Mouse (Mus musculus): ENCODE results near the gene Armh3. TPM values are rescaled to one million over a fixed set of nuclear protein-coding genes. Genes with fewer than 3 reads are reported as not detected.

Gene Armh3
- polyA plus RNA-seq, 1 experiment: 22.0 TPM

DNA sequence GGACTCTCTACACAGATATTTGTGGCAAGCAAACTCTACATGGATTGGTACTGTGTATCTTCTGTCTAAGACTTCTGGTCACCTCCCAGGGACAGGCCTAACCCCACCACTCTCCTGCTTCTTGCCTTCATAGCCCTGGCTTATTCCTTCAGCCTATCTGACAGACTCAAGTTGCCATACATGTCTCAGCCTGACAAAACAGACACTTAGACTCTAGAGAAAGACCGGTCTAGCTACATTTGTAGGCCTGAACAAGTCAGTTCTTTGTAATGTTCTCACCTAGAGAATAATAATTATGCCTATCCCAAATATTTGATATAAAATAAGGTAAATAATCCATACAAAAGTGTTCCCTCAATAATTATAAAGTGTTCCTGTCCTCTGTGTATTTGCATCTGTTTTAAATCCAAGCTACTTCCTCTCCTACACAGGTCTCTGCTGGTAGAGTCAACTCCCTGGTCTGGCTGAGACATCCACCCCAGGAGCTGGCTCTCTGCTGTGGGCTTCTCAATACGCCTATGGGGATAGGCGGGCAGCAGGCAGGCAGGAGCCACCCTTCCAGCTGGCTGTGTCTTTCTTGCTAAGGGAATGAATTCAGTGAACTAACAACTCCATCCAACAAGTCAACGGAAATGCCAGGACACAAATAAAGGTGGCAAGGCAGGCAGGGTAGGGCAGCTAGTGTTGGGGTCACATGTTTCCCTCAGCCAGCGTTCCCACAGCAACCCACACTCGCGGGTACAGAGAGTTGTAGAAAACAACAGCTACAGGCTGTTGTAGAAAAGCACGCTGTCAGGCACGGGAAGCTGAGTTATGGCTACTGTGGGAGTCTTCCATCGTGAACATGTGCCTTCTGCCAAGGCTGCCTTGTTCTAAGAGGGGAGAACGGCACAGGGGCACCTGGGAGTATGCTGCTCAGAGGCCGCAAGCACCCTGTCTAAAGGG, 161.0 kb downstream of the Armh3 start:
- no peak for DNase-seq (ENCODE audit: low read depth)
- TF ChIP-seq CTCF (IDR thresholded peaks at IDR 0.05; ENCODE audit: borderline replicate concordance, extremely low read depth, insufficient read depth, insufficient read length) (no peak), POLR2A (IDR thresholded peaks at IDR 0.05; ENCODE audit: borderline replicate concordance, extremely low read depth, insufficient read depth, insufficient read length, poor library complexity, severe bottlenecking) (no peak)

DNA sequence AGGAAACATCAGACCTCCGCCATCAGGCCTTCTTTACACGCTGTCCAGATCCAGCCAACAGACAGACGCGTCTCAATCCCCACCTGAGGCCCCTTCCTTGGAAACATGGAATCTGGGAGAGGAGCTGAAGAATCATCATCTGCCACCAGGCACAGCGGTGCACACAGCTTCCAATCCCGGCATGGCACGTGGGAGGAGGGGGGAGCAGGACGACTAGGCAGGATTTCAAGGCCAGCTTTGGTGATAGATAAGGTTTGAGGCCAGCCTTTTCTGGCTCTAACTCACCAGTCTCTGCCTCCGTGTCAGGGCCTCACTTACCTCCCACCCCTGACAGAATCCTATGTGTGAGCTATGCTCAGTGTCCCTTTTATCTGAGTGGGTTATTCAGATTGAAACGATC, 162.8 kb downstream of the Armh3 start:
- TF ChIP-seq POLR2A (IDR thresholded peaks at IDR 0.05; ENCODE audit: borderline replicate concordance, extremely low read depth, insufficient read depth, insufficient read length, poor library complexity, severe bottlenecking) (no peak), CTCF (IDR thresholded peaks at IDR 0.05; ENCODE audit: borderline replicate concordance, extremely low read depth, insufficient read depth, insufficient read length) (no peak)
- DNase-seq (ENCODE audit: low read depth): no peak

DNA sequence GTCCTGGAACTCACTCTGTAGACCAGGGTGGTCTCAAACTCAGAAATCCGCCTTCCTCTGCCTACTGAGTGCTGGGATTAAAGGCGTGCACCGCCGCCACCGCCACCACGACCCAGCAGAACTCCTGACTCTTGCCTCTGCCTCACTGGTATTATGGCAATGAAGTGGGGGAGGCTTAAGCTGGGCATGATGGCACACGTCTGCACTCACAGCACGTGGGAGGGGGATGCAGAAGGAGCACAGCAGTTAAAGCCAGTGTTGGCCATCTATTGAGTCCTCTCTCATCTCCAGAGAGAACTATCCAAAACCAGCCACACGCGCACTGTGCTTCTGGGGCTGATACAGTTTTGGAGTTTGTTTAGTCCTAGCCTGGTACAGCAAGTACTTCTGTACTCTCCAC, 164.6 kb downstream of the Armh3 start:
- no peak for TF ChIP-seq POLR2A (IDR thresholded peaks at IDR 0.05; ENCODE audit: borderline replicate concordance, extremely low read depth, insufficient read depth, insufficient read length, poor library complexity, severe bottlenecking)
- no peak for DNase-seq (ENCODE audit: low read depth)

DNA sequence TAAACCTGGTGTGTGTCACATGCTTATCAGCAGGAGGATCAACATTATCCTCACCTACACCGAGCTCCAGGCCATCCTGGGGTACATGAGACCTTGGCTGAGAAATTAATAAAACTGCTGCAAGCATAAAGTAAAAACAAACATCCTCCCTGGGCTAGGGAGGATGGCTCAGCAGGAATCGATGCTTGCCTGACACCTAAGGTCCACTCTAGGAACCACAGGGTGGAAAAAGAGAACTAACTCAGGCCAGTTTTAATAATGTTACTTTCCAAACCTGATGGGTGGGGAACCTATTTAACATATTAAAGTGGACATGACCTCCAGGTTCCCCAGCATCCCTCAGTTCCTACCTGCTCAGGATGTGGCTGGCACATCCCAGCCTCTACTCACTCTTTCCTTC, 167.6 kb downstream of the Armh3 start:
- no peak for DNase-seq (ENCODE audit: low read depth)
- TF ChIP-seq POLR2A (IDR thresholded peaks at IDR 0.05; ENCODE audit: borderline replicate concordance, extremely low read depth, insufficient read depth, insufficient read length, poor library complexity, severe bottlenecking) (no peak), CTCF (IDR thresholded peaks at IDR 0.05; ENCODE audit: borderline replicate concordance, extremely low read depth, insufficient read depth, insufficient read length) (no peak)

DNA sequence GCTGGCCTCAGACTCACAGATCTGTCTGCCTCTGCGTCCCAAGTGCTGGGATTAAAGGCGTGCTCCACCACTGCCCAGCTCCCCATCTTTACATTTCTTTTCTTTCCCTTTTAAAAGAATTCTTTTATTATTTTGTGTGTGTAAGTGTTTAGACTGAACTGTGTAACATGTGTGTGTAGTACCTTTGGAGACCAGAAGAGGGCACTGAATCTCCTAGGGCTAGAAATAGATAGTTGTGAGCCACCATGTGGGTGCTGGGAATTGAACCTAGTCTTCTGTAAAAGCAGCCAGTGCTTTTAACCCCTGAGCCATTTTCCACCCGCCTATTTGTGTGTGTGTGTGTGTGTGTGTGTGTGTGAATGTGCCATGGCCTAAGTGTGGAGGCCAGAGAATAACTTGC, 170.6 kb downstream of the Armh3 start:
- TF ChIP-seq POLR2A (IDR thresholded peaks at IDR 0.05; ENCODE audit: borderline replicate concordance, extremely low read depth, insufficient read depth, insufficient read length, poor library complexity, severe bottlenecking) (no peak), CTCF (IDR thresholded peaks at IDR 0.05; ENCODE audit: borderline replicate concordance, extremely low read depth, insufficient read depth, insufficient read length) (no peak; the same call in 1 of the 2 replicates)
- no peak for DNase-seq (ENCODE audit: low read depth)

DNA sequence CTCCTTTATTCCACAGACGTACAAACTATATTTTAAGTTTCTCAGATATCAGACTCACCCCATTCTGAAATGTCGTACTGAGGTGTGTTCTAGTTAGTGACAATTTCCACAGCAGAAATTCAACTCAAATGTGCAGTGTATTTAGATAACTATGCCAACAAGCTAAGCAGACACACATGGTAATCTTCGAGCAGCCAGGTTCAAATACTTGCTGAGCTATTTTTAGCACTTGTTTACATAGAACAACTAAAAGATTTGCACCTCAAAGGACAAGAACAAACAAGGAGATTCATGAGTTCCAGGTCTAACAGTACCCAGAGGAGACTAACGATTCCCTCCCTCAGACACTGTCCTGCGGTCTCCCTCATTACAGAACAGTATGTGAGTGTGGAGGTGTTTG, 171.2 kb downstream of the Armh3 start:
- TF ChIP-seq CTCF (IDR thresholded peaks at IDR 0.05; ENCODE audit: borderline replicate concordance, extremely low read depth, insufficient read depth, insufficient read length) (no peak), POLR2A (IDR thresholded peaks at IDR 0.05; ENCODE audit: borderline replicate concordance, extremely low read depth, insufficient read depth, insufficient read length, poor library complexity, severe bottlenecking) (no peak)
- DNase-seq (ENCODE audit: low read depth): no peak

DNA sequence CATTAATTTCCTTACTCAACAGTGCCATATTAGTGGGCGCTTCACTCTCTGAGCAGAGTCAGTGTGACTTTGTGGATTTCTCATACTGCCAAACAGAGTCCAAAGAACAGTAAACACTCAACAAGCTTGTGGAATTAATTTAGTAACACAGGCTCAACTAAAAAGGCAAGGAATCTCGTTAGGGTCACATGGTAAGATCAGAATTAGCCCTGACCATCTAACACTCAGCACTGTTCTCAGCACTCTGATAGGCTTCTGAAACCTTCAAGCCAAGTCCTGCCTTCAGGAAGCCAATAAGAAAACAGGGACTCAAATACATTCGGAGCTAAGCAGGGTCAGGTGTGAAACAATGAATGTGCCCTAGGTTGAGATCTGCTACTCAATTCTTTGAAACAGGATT, 172.1 kb downstream of the Armh3 start:
- no peak for DNase-seq (ENCODE audit: low read depth)
- no peak for TF ChIP-seq CTCF (IDR thresholded peaks at IDR 0.05; ENCODE audit: borderline replicate concordance, extremely low read depth, insufficient read depth, insufficient read length)
- no peak for TF ChIP-seq POLR2A (IDR thresholded peaks at IDR 0.05; ENCODE audit: borderline replicate concordance, extremely low read depth, insufficient read depth, insufficient read length, poor library complexity, severe bottlenecking)

DNA sequence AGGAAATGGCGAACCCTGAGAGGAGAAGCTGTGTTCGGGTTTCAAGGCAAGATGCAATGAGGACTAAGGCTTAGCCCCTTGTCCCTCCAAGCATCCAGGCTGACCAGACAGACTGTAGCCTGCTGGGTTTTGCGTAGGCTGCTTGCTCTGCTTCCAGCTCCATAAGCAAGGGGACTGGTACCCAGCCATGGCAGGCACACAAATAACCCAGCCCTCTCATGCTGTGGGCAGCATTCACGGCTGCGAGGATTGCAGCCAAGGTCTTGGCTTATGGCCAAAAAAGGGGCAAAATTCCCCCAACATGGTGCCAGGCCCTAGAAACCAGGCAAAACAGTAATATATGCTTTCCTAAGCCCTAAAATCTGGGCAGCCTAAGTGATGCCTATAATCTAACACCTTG, 176.5 kb downstream of the Armh3 start:
- no peak for TF ChIP-seq CTCF (IDR thresholded peaks at IDR 0.05; ENCODE audit: borderline replicate concordance, extremely low read depth, insufficient read depth, insufficient read length)
- no peak for TF ChIP-seq POLR2A (IDR thresholded peaks at IDR 0.05; ENCODE audit: borderline replicate concordance, extremely low read depth, insufficient read depth, insufficient read length, poor library complexity, severe bottlenecking)
- DNase-seq (ENCODE audit: low read depth): peak; percentile 83

DNA sequence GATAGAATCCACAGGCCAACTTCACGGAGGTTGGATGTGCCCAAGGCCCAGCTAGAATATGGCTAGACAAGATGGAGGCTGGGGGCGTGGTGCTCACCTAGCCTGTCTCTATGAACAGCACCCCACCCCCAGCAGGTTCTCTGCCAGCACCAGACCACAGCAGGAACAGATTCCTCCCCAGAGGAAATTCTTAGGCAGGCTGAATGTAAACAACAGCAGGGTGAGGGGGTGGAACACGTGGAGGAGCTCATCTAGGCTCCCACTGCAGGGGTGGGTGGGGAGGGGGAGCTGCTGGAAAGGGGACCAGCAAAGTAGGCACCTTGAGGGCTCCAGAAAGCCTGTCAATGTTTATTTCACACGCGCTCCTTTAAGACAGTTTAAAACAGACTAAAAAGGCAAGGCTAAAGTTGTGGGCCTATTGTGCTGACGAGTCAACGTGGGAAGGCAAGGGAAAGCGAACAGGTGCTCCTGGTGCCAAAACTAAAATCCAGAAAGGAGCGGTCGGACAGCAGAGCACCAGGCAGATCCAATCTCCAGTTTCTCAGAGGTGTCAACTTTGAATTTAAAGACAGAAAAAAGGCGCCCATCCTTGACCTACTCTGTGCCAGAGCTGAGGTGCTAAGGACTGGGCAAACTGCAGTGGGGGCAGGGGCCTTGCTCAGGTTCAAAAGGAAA, 180.3 kb downstream of the Armh3 start:
- no peak for TF ChIP-seq POLR2A (IDR thresholded peaks at IDR 0.05; ENCODE audit: borderline replicate concordance, extremely low read depth, insufficient read depth, insufficient read length, poor library complexity, severe bottlenecking)
- no peak for TF ChIP-seq CTCF (IDR thresholded peaks at IDR 0.05; ENCODE audit: borderline replicate concordance, extremely low read depth, insufficient read depth, insufficient read length)
- DNase-seq (ENCODE audit: low read depth): no peak

DNA sequence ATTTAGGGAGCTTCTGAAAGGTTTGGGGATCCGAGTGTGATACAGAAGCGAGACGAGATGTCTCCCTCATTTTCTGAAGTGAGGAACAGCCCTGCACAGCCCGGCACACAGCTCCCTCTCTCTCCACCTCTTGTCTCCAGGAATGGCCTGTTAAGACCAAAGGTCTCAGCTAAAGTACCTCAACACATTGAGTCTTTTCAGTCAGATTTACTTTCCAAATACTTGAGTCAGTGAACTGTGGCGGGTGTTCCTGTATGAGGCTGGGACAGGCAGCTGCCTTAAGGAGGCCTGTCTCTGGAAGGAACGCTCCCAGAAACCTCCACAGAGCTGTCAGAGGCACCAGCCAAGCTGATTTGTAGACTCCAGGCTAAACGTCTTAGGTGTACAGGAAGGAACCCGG, 181.6 kb downstream of the Armh3 start:
- TF ChIP-seq POLR2A (IDR thresholded peaks at IDR 0.05; ENCODE audit: borderline replicate concordance, extremely low read depth, insufficient read depth, insufficient read length, poor library complexity, severe bottlenecking) (no peak), CTCF (IDR thresholded peaks at IDR 0.05; ENCODE audit: borderline replicate concordance, extremely low read depth, insufficient read depth, insufficient read length) (no peak)
- no peak for DNase-seq (ENCODE audit: low read depth)

DNA sequence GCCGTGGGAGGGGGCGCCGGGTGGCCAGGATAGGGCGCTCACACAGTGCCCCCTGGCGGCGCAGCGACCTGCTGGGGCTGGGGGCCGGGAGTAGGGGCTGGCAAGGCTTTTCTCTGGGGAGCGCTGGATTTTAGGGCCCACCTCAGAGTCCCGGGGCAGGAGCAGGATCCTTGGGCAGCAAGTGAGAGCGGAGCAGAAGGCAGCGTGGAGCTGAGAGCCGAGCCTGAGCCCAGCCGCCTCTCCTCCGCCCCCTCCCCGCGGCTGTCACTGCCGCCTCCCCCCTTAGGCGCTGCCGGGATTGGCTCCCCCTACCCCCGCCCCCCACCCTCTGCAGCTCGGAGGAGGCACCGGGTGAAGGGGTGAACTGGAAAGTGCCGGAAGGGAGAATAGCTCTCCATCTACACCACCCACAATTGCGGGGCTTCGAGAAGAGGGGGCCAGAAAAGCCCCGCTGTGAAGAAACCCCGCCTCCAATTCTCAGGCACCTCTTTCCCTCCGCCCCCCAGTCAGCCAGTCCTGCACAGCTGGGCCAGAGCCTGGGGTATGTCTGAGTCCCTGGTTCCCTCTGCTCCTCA, 182.4 kb downstream of the Armh3 start, which contains the start of gene Kcnip2:
Kcnip2 (minus strand) TSS at position 231 of the 575 bp plus-strand sequence.
- DNase-seq (ENCODE audit: low read depth): peak; percentile 70
- TF ChIP-seq CTCF (IDR thresholded peaks at IDR 0.05; ENCODE audit: borderline replicate concordance, extremely low read depth, insufficient read depth, insufficient read length) (peak; percentile 61), POLR2A (IDR thresholded peaks at IDR 0.05; ENCODE audit: borderline replicate concordance, extremely low read depth, insufficient read depth, insufficient read length, poor library complexity, severe bottlenecking) (no peak)

Measured in brain, embryonic 14.5 days (tissue).